Mouse (Mus musculus) hindbrain, postnatal 0 days (tissue): Measurements from ENCODE around the gene Obscn. TPM values are rescaled to one million over a fixed set of nuclear protein-coding genes. Genes with fewer than 3 reads are reported as not detected.

Source experiments
- ATAC-seq: fragments of 200-750 bp; cut with Nextera tagmentation; 2 replicates; pipeline ENCODE4 v1.8.0; 2017; ENCODE audit warnings: mild to moderate bottlenecking, moderate TSS enrichment, moderate library complexity
- DNase-seq: peaks from one replicate; pipeline ENCODE4 v3.0.0-alpha.2; 2015; ENCODE audit warnings: low spot score
- H3K27ac ChIP-seq: fragments of 300-500 bp; sonication (generic); 2 replicates; pipeline ENCODE4 v1.5.1; 2014; ENCODE audit warnings: mild to moderate bottlenecking
- H3K27me3 ChIP-seq: fragments of 300-500 bp; sonication (generic); 2 replicates; pipeline ENCODE4 v1.6.1; 2014; ENCODE audit warnings: low read length, mixed read lengths; ENCODE audit not compliant: insufficient read depth
- H3K36me3 ChIP-seq: fragments of 300-500 bp; sonication (generic); 2 replicates; pipeline ENCODE4 v1.6.1; 2014; ENCODE audit warnings: low read length, mixed read lengths; ENCODE audit not compliant: insufficient read depth
- H3K4me1 ChIP-seq: fragments of 300-500 bp; sonication (generic); 2 replicates; pipeline ENCODE4 v1.6.1; 2014; ENCODE audit warnings: antibody characterized with exemption, low read length, mixed read lengths; ENCODE audit not compliant: insufficient read depth
- H3K4me2 ChIP-seq: fragments of 300-500 bp; sonication (generic); 2 replicates; pipeline ENCODE4 v1.6.1; 2014; ENCODE audit warnings: low read depth, mild to moderate bottlenecking, low read length, moderate library complexity, mixed read lengths
- H3K4me3 ChIP-seq: fragments of 300-500 bp; sonication (generic); 2 replicates; pipeline ENCODE4 v1.5.1; 2014; ENCODE audit warnings: low read length
- H3K9ac ChIP-seq: fragments of 300-500 bp; sonication (generic); replicated peaks from 2 replicates; pipeline ENCODE4 v1.6.1; 2014; ENCODE audit warnings: mild to moderate bottlenecking, low read length, moderate library complexity, mixed read lengths
- H3K9me3 ChIP-seq: fragments of 300-500 bp; sonication (generic); 2 replicates; pipeline ENCODE4 v1.6.1; 2016; ENCODE audit warnings: low read length, mixed read lengths
- CTCF ChIP-seq: IDR thresholded peaks from 2 replicates; pipeline ENCODE4 v1.5.1; 2016; ENCODE audit warnings: antibody characterized with exemption, control low read depth, low read depth
- WGBS: fragments of 180-500 bp; shearing (Covaris S2); extraction: QIAGEN DNeasy Blood & Tissue Kit; methylation state at CpG from one replicate; pipeline ENCODE4 v1.1.7; 2014; 5-methylcytosine and 5-hydroxymethylcytosine counted together
- polyA plus RNA-seq: library from polyadenylated mRNA; unstranded; fragments of >200 nt; fragmentation: Nextera tagmentation; extraction: Ambion mirVana; gene quantifications from 2 replicates; pipeline ENCODE4 v1.2.1, GENCODE M21; 2015
- total RNA-seq: library from RNA; depleted of rRNA; stranded (reverse); fragments of >200 nt; gene quantifications from 2 replicates; pipeline ENCODE4 v1.2.3, GENCODE M21; 2014

Obscn gene
- total and polyA plus RNA-seq, 2 experiments from 2014 or later: 0.41 to 2.8 TPM

DNA sequence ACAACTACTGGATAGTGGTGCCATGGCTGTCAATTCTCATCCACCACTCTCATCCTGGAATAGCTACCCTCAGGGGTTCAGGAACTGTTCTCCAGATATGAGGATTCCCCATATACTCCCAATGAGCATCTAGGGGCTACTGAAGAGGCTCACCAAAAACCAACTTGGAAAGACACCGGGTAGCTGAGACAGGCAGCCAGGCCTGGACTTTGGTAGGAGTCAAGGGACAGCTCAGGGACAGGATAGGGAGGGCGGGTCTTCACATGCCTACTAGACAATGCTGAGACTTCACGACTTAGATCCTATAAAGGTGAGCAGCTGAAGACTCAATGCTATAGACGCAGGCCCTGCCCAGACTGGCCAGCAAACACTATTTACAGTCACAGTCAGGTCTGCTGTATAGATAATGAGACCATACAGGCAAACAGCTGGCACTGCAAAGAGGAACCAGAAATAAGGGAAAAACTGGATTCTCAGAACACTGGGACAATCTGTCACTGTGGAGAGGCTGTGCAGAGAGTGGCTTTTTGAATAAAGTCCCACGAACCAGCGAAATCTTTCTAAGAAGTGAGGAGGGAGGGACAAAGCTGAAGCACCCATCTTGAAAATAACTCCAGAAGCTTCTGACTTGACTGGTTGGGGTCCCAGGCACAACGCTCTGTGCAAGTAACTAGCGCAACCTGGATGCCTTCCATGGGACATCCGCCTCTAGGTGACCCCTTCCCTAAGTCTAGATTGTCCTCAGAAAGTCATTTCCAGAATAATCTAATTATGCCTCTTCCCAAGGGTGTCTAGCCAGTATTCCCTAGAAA, 26.4 kb upstream of the Obscn start:
- Histone ChIP-seq H3K9me3 (no peaks in the 10 kb centered on the region), H3K4me2 (peak overlapping the region; percentile 75), H3K4me1 (peaks cover 16% of the 10 kb centered on the region; the same call in 1 of the 2 replicates), H3K27ac (peak overlapping the region; percentile 98; the same call in 1 of the 2 replicates), H3K27me3 (no peaks in the 10 kb centered on the region), H3K4me3 (peak overlapping the region; percentile 57), H3K36me3 (peaks cover 4% of the 10 kb centered on the region; the same call in 1 of the 2 replicates), H3K9ac (peak overlapping the region; percentile 78)
- ATAC-seq (no peak; the same call in 1 of the 2 replicates), DNase-seq (no peak)
- 59% methylated on average over 9 of the region's 9 CpGs for WGBS
- no peak for TF ChIP-seq CTCF

DNA sequence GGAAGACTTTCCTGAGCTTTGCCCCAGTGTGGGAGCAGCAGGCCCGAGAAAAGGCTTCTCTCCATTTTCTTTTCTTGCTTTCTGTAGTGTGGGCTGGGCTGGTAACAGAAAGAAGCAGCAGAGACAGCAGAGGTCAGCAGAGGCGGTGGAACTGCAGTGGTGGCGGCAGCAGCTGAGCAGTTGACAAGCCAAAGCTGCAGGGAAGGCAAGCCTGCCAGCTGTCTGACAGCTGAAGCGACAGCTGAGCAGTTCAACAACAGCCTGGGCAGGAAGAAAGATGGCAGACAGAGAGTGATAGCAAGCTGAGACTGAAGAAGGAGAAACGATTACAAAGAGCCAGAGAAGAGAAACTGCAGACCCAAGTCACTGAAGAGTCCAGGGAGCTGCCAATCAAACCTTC, 25.2 kb upstream of the Obscn start:
- Histone ChIP-seq H3K36me3 (peaks cover 16% of the 10 kb centered on the region; the same call in 1 of the 2 replicates), H3K9me3 (no peaks in the 10 kb centered on the region), H3K4me3 (no peak overlapping the region), H3K27me3 (no peaks in the 10 kb centered on the region), H3K9ac (no peak overlapping the region), H3K4me2 (no peak overlapping the region), H3K4me1 (peaks cover 16% of the 10 kb centered on the region; the same call in 1 of the 2 replicates), H3K27ac (no peak overlapping the region)
- 56% methylated on average over 5 of the region's 5 CpGs for WGBS
- peak; percentile 19 for DNase-seq
- no peak for ATAC-seq
- no peak for TF ChIP-seq CTCF

DNA sequence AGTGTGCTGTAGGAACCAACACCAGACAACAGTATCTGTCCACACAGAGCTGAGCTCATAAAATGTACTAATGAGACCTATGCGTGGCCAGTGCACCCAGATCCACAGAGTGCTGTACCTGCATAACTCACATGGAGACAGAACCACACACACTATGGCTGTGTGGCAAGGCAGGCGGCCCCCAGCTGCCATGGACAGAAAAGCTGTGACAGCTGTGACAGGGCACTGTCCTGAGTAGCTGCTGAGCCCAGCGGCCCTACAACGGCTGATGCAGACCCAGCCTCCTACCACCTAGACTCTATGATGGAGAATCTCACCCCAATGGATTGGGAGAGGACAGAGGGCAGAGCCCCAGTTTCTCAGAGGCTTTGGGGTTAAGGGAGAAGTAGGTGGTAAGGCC, 23.4 kb upstream of the Obscn start:
- H3K36me3 ChIP-seq: peaks cover 26% of the 10 kb centered on the region; the same call in 1 of the 2 replicates
- H3K4me3 ChIP-seq: no peak overlapping the region
- no peak for ATAC-seq
- H3K4me2 ChIP-seq: no peak overlapping the region
- no peaks in the 10 kb centered on the region for H3K9me3 ChIP-seq
- no peak for DNase-seq
- H3K9ac ChIP-seq: no peak overlapping the region
- WGBS: 92% methylated on average over 4 of the region's 4 CpGs
- no peak for TF ChIP-seq CTCF
- peaks cover 16% of the 10 kb centered on the region; the same call in 1 of the 2 replicates for H3K4me1 ChIP-seq
- H3K27ac ChIP-seq: no peak overlapping the region
- no peaks in the 10 kb centered on the region for H3K27me3 ChIP-seq

GRCm38 (mm10) chr11:59159099-59159498, 22.9 kb upstream of the Obscn start:
- TF ChIP-seq CTCF: no peak
- Histone ChIP-seq H3K4me3 (no peak overlapping the region), H3K36me3 (peaks cover 26% of the 10 kb centered on the region; the same call in 1 of the 2 replicates), H3K9me3 (no peaks in the 10 kb centered on the region), H3K4me1 (peaks cover 15% of the 10 kb centered on the region; the same call in 1 of the 2 replicates), H3K4me2 (no peak overlapping the region), H3K27me3 (no peaks in the 10 kb centered on the region), H3K9ac (no peak overlapping the region), H3K27ac (no peak overlapping the region)
- ATAC-seq (no peak), DNase-seq (no peak)
- WGBS: 87% methylated on average over 13 of the region's 13 CpGs

DNA sequence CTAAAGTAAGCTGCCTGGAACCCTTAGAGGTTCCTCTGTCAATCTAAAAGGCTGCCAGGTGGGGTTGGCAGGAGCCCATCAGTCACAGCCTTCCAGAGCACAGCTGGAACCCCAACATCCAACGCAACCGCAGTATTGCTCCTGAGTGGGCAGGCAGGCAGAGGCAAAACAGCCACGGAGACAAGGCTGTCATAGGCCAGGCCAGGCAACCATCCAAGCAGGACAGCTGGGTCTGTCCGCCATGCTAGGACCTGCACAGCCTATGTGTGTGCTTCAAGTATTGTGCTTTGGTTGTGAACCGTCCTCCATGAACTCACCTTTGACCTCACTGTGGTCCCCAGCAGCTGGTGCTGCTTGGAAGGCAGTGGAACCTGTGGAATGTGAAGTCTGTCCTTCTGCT, 19.7 kb upstream of the Obscn start:
- no peak overlapping the region for H3K4me3 ChIP-seq
- no peak for TF ChIP-seq CTCF
- no peak for DNase-seq
- no peak overlapping the region for H3K9ac ChIP-seq
- peaks cover 26% of the 10 kb centered on the region; the same call in 1 of the 2 replicates for H3K36me3 ChIP-seq
- H3K4me2 ChIP-seq: no peak overlapping the region
- H3K9me3 ChIP-seq: no peaks in the 10 kb centered on the region
- H3K4me1 ChIP-seq: no peaks in the 10 kb centered on the region
- H3K27me3 ChIP-seq: no peaks in the 10 kb centered on the region
- no peak for ATAC-seq
- 80% methylated on average over 5 of the region's 5 CpGs for WGBS
- H3K27ac ChIP-seq: no peak overlapping the region

DNA sequence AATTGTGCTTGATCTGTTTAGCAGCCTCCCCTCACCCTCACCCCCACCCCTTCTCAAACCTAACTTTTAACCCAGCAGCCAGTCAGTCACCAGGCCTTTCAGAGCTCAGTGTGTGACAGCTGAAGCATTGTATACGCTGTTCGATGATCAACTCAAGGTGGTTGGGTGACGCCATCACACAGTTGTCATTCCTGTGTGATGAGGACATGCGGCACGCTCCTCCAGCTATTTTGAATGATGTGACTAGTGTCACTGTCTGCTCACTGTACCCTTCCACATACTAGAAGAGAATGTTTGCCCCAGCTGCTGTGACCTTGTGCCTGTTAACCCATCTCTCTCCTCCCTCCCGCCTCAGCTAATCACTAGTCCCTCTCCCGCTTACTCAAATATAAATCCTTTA, 18.0 kb upstream of the Obscn start:
- Histone ChIP-seq H3K4me1 (no peaks in the 10 kb centered on the region), H3K9ac (no peak overlapping the region), H3K36me3 (peaks cover 26% of the 10 kb centered on the region; the same call in 1 of the 2 replicates), H3K9me3 (no peaks in the 10 kb centered on the region), H3K4me3 (no peak overlapping the region), H3K4me2 (no peak overlapping the region), H3K27me3 (no peaks in the 10 kb centered on the region), H3K27ac (no peak overlapping the region)
- TF ChIP-seq CTCF: no peak
- WGBS: 85% methylated on average over 7 of the region's 7 CpGs
- DNase-seq (no peak), ATAC-seq (no peak)

GRCm38 (mm10) chr11:59151729-59152128, 15.5 kb upstream of the Obscn start:
- no peaks in the 10 kb centered on the region for H3K27me3 ChIP-seq
- no peak overlapping the region for H3K4me2 ChIP-seq
- peaks cover 13% of the 10 kb centered on the region; the same call in 1 of the 2 replicates for H3K36me3 ChIP-seq
- ATAC-seq: no peak
- H3K27ac ChIP-seq: no peak overlapping the region
- TF ChIP-seq CTCF: peak; percentile 28; the same call in 1 of the 2 replicates
- H3K9ac ChIP-seq: no peak overlapping the region
- H3K9me3 ChIP-seq: no peaks in the 10 kb centered on the region
- H3K4me1 ChIP-seq: no peaks in the 10 kb centered on the region
- no peak for DNase-seq
- 28% methylated on average over 3 of the region's 3 CpGs for WGBS
- H3K4me3 ChIP-seq: no peak overlapping the region
